Mouse (Mus musculus) limb, embryonic 14.5 days (tissue): Measurements from ENCODE around the gene Art5. TPM values are rescaled to one million over a fixed set of nuclear protein-coding genes. Genes with fewer than 3 reads are reported as not detected.

Experiments
- ATAC-seq: fragments of 200-750 bp; cut with Nextera tagmentation; 2 replicates; pipeline ENCODE4 v1.8.0; 2017; ENCODE audit warnings: low read depth, moderate number of reproducible peaks, moderate TSS enrichment; ENCODE audit not compliant: low FRiP score
- DNase-seq: peaks from one replicate; pipeline ENCODE4 v3.0.0-alpha.2; 2015; ENCODE audit warnings: low spot score
- H3K27ac ChIP-seq: fragments of 300-500 bp; sonication (generic); replicated peaks from 2 replicates; pipeline ENCODE4 v1.5.1; 2014; ENCODE audit warnings: low read depth, mild to moderate bottlenecking, low read length, moderate library complexity, mixed read lengths
- H3K27me3 ChIP-seq: fragments of 300-500 bp; sonication (generic); 2 replicates; pipeline ENCODE4 v1.6.1; 2014; ENCODE audit warnings: low read length, mixed read lengths; ENCODE audit not compliant: control insufficient read depth, insufficient read depth
- H3K36me3 ChIP-seq: fragments of 300-500 bp; sonication (generic); 2 replicates; pipeline ENCODE4 v1.6.1; 2014; ENCODE audit warnings: mild to moderate bottlenecking, low read length, moderate library complexity, mixed read lengths; ENCODE audit not compliant: control insufficient read depth, insufficient read depth
- H3K4me1 ChIP-seq: fragments of 300-500 bp; sonication (generic); 2 replicates; pipeline ENCODE4 v1.6.1; 2014; ENCODE audit warnings: antibody characterized with exemption, low read length, mixed read lengths; ENCODE audit not compliant: control insufficient read depth, insufficient read depth
- H3K4me2 ChIP-seq: fragments of 300-500 bp; sonication (generic); replicated peaks from 2 replicates; pipeline ENCODE4 v1.6.1; 2014; ENCODE audit warnings: low read depth, mild to moderate bottlenecking, low read length, moderate library complexity; ENCODE audit not compliant: severe bottlenecking
- H3K4me3 ChIP-seq: fragments of 300-500 bp; sonication (generic); replicated peaks from 2 replicates; pipeline ENCODE4 v1.5.1; 2014; ENCODE audit warnings: low read length
- H3K9ac ChIP-seq: fragments of 300-500 bp; sonication (generic); 2 replicates; pipeline ENCODE4 v1.6.1; 2014; ENCODE audit warnings: mild to moderate bottlenecking, low read depth, low read length, moderate library complexity; ENCODE audit not compliant: severe bottlenecking
- H3K9me3 ChIP-seq: fragments of 300-500 bp; sonication (generic); 2 replicates; pipeline ENCODE4 v1.6.1; 2016; ENCODE audit warnings: low read length; ENCODE audit not compliant: control insufficient read depth
- POLR2A ChIP-seq: fragments of 200-500 bp; IDR thresholded peaks from 2 replicates; pipeline ENCODE4 v1.8.0; 2012; ENCODE audit warnings: inconsistent platforms, mild to moderate bottlenecking, moderate library complexity, borderline replicate concordance; ENCODE audit not compliant: insufficient read depth, insufficient read length; ENCODE audit errors: extremely low read depth
- WGBS: fragments of 180-500 bp; shearing (Covaris S2); extraction: QIAGEN DNeasy Blood & Tissue Kit; methylation state at CpG from one replicate; pipeline ENCODE4 v1.1.7; 2014; 5-methylcytosine and 5-hydroxymethylcytosine counted together
- polyA plus RNA-seq, 2 experiments: library from polyadenylated mRNA; depleted of rRNA in 1 of 2; stranded (reverse) in 1 of 2; unstranded in 1 of 2; fragments of >200 nt; fragmentation: Nextera tagmentation in 1 of 2; extraction: Ambion mirVana in 1 of 2; gene quantifications; 2 replicates each; pipeline versions ENCODE4 v1.2.1 to v1.2.3; 2012 to 2014

The Art5 gene
- polyA plus RNA-seq, 2 experiments: 2.4 to 3.0 TPM

- Histone ChIP-seq H3K36me3 (peaks cover 36% of the 10 kb centered on the region), H3K27ac (no peak overlapping the region), H3K4me3 (no peak overlapping the region), H3K9me3 (no peaks in the 10 kb centered on the region), H3K4me1 (no peaks in the 10 kb centered on the region), H3K9ac (no peak overlapping the region), H3K27me3 (no peaks in the 10 kb centered on the region), H3K4me2 (no peak overlapping the region)
- 76% methylated on average over 6 of the region's 6 CpGs for WGBS
- TF ChIP-seq POLR2A: no peak
- ATAC-seq (no peak), DNase-seq (no peak)
These were observed 8.1 kb upstream of the Art5 start for GRCm38 (mm10) chr7:102117382-102117781.

GRCm38 (mm10) chr7:102116579-102117331 is 7.5 kb upstream of the Art5 start, which contains the start of gene Chrna10:
TSS of gene Chrna10 (minus strand) at chr7:102116828.
- H3K4me3 ChIP-seq: no peak within 1 kb of the TSS
- DNase-seq (no peak), ATAC-seq (no peak)
- H3K4me1 ChIP-seq: no peaks in the 10 kb centered on the region
- no peak for TF ChIP-seq POLR2A
- no peaks in the 10 kb centered on the region for H3K27me3 ChIP-seq
- no peak within 1 kb of the TSS for H3K9ac ChIP-seq
- H3K36me3 ChIP-seq: peaks cover 29% of the 10 kb centered on the region
- no peaks in the 10 kb centered on the region for H3K9me3 ChIP-seq
- 57% methylated on average over 7 of the region's 7 CpGs for WGBS
- H3K27ac ChIP-seq: no peak within 1 kb of the TSS
- H3K4me2 ChIP-seq: no peak within 1 kb of the TSS

- H3K36me3 ChIP-seq: no peaks in the 10 kb centered on the region
- TF ChIP-seq POLR2A: no peak
- no peaks in the 10 kb centered on the region for H3K4me1 ChIP-seq
- no peaks in the 10 kb centered on the region for H3K27me3 ChIP-seq
- whole genome bisulfite sequencing: 78% methylated on average over 44 of the region's 45 CpGs
- no peak for ATAC-seq
- H3K27ac ChIP-seq: no peak overlapping the region
- no peaks in the 10 kb centered on the region for H3K9me3 ChIP-seq
- H3K4me3 ChIP-seq: no peak overlapping the region
- no peak overlapping the region for H3K4me2 ChIP-seq
- DNase-seq: no peak
- H3K9ac ChIP-seq: no peak overlapping the region
These were observed 4.0 kb upstream of the Art5 start for GRCm38 (mm10) chr7:102113151-102113729.

GRCm38 (mm10) chr7:102109746-102110145 is 457 bp upstream of the Art5 start:
- H3K27ac ChIP-seq: no peak overlapping the region

GRCm38 (mm10) chr7:102108206-102108605 is 1.1 kb downstream of the Art5 start:
- no peak overlapping the region for H3K27ac ChIP-seq
- H3K36me3 ChIP-seq: no peaks in the 10 kb centered on the region
- no peaks in the 10 kb centered on the region for H3K9me3 ChIP-seq
- no peak overlapping the region for H3K4me2 ChIP-seq
- WGBS: 87% methylated on average over 1 of the region's 1 CpGs
- peaks cover 6% of the 10 kb centered on the region; the same call in 1 of the 2 replicates for H3K4me1 ChIP-seq
- ATAC-seq (no peak), DNase-seq (no peak)
- no peak overlapping the region for H3K9ac ChIP-seq
- no peak for TF ChIP-seq POLR2A
- H3K4me3 ChIP-seq: no peak overlapping the region
- no peaks in the 10 kb centered on the region for H3K27me3 ChIP-seq

More at GRCm38 (mm10) chr7:102109746-102110145, 457 bp upstream of the Art5 start:
- peaks cover 6% of the 10 kb centered on the region; the same call in 1 of the 2 replicates for H3K4me1 ChIP-seq
- H3K9me3 ChIP-seq: no peaks in the 10 kb centered on the region
- TF ChIP-seq POLR2A: no peak
- WGBS: 86% methylated on average over 4 of the region's 4 CpGs
- H3K9ac ChIP-seq: no peak overlapping the region
- H3K36me3 ChIP-seq: no peaks in the 10 kb centered on the region
- H3K4me2 ChIP-seq: no peak overlapping the region
- H3K4me3 ChIP-seq: no peak overlapping the region
- ATAC-seq (no peak), DNase-seq (no peak)
- no peaks in the 10 kb centered on the region for H3K27me3 ChIP-seq
